Mouse (Mus musculus) megakaryocyte, adult 5-6 weeks (primary cell): ENCODE measurements around the gene Gpx3. TPM values are rescaled to one million over a fixed set of nuclear protein-coding genes. Genes with fewer than 3 reads are reported as not detected.
"Not testable (repeated sequence)": the region's sequence is repeated elsewhere in the genome, so short reads cannot be mapped to it uniquely, and the experiment has no call there.

ENCODE experiments used
- ATAC-seq: 2 replicates; pipeline ENCODE4 v1.8.0; 2016; ENCODE audit warnings: mild to moderate bottlenecking, inconsistent platforms; ENCODE audit not compliant: poor library complexity, severe bottlenecking
- total RNA-seq, 2 experiments: library from RNA; stranded (forward) in 1 of 2; stranded (reverse) in 1 of 2; fragments of 153-499, 151-499 nt in 1 of 2; fragments of 221-1000, 200-1000 nt in 1 of 2; gene quantifications; 2 replicates each; pipeline versions ENCODE4 v1.2.3 to v1.2.4; 2015 to 2017

Gene Gpx3
- total RNA-seq (2015) (52.7 and 58.3 TPM in 2 replicates), total RNA-seq (2017) (1.8 and 6.0 TPM in 2 replicates)

GRCm38 (mm10) chr11:54902333-54903323 is at the start of gene Gpx3:
Gpx3 (plus strand) TSS chr11:54902453.
- ATAC-seq, result peak; percentile 76

- not testable (repeated sequence) for ATAC-seq
These were observed 43.4 kb upstream of the Gpx3 start for GRCm38 (mm10) chr11:54858880-54859279.

- ATAC-seq, result no peak
These were observed 42.7 kb upstream of the Gpx3 start for GRCm38 (mm10) chr11:54859322-54860165.

GRCm38 (mm10) chr11:54860256-54861038 is 41.8 kb upstream of the Gpx3 start, which contains the start of gene Lyrm7:
Lyrm7 (minus strand) TSS chr11:54860916.
- ATAC-seq, result peak; percentile 99

GRCm38 (mm10) chr11:54861471-54862420 is 40.5 kb upstream of the Gpx3 start:
- no peak for ATAC-seq

GRCm38 (mm10) chr11:54862621-54863520 is 39.4 kb upstream of the Gpx3 start:
- no peak for ATAC-seq

- no peak for ATAC-seq
These were observed 36.7 kb upstream of the Gpx3 start for GRCm38 (mm10) chr11:54865330-54866085.

GRCm38 (mm10) chr11:54866119-54867048 is 35.9 kb upstream of the Gpx3 start, which contains the start of gene Hint1:
Hint1 (plus strand) TSS chr11:54866383.
- peak; percentile 90 for ATAC-seq

- peak; percentile 21; the same call in 1 of the 2 replicates for ATAC-seq
These were observed 35.2 kb upstream of the Gpx3 start for GRCm38 (mm10) chr11:54867049-54867385.

- no peak for ATAC-seq
These were observed 34.3 kb upstream of the Gpx3 start for GRCm38 (mm10) chr11:54867903-54868434.

- ATAC-seq, result no peak
These were observed 33.8 kb upstream of the Gpx3 start for GRCm38 (mm10) chr11:54868445-54868844.

- no peak for ATAC-seq
These were observed 32.9 kb upstream of the Gpx3 start for GRCm38 (mm10) chr11:54869318-54869717.

- ATAC-seq, result no peak
These were observed 30.3 kb upstream of the Gpx3 start for GRCm38 (mm10) chr11:54871831-54872537.

GRCm38 (mm10) chr11:54876031-54876430 is 26.2 kb upstream of the Gpx3 start:
- ATAC-seq, result no peak

- no peak for ATAC-seq
These were observed 23.4 kb upstream of the Gpx3 start for GRCm38 (mm10) chr11:54878893-54879292.

GRCm38 (mm10) chr11:54879434-54879833 is 22.8 kb upstream of the Gpx3 start:
- peak; percentile 91 for ATAC-seq
